Mouse (Mus musculus): Measurements from ENCODE around the gene Mcub. TPM values are rescaled to one million over a fixed set of nuclear protein-coding genes. Genes with fewer than 3 reads are reported as not detected.

Gene Mcub
- total RNA-seq, 2 experiments from 2014 or later, result 2.2 to 2.6 TPM

- intact Hi-C loops (cut with DNase I), result loop anchor here (5.0 kb wide), 2 partner anchors 69 to 161 kb away; partner anchors contain the start of genes Gar1 and Sec24b
- DNase-seq, result peak; percentile 84 to 85
Observed at GRCm38 (mm10) chr3:129901271-129901809, 68.7 kb downstream of the Mcub start, which contains the start of gene Casp6. Casp6 (plus strand) TSS chr3:129901425.

- no peak for DNase-seq
- intact Hi-C loops (cut with DNase I), result no loop called here
Observed at GRCm38 (mm10) chr3:129898886-129899285, 71.1 kb downstream of the Mcub start.

- intact Hi-C loops (cut with DNase I), result no loop called here
Observed at GRCm38 (mm10) chr3:129896591-129896990, 73.4 kb downstream of the Mcub start.

GRCm38 (mm10) chr3:129893143-129893542, 76.9 kb downstream of the Mcub start:
- no peak for DNase-seq
- intact Hi-C loops (cut with DNase I), result no loop called here

More at GRCm38 (mm10) chr3:129896591-129896990, 73.4 kb downstream of the Mcub start:
- DNase-seq, result no peak

- no peak for DNase-seq
- intact Hi-C loops (cut with DNase I), result no loop called here
Observed at GRCm38 (mm10) chr3:129892003-129892402, 78.0 kb downstream of the Mcub start.

- DNase-seq, result no peak
- intact Hi-C loops (cut with DNase I), result no loop called here
Observed at GRCm38 (mm10) chr3:129887779-129888517, 82.1 kb downstream of the Mcub start.

GRCm38 (mm10) chr3:129886430-129886829, 83.6 kb downstream of the Mcub start:
- no peak for DNase-seq
- intact Hi-C loops (cut with DNase I), result no loop called here

- intact Hi-C loops (cut with DNase I), result no loop called here
- DNase-seq, result no peak
Observed at GRCm38 (mm10) chr3:129885577-129885976, 84.4 kb downstream of the Mcub start.

GRCm38 (mm10) chr3:129880925-129881593, 88.9 kb downstream of the Mcub start:
- DNase-seq, result no peak
- intact Hi-C loops (cut with DNase I), result no loop called here

GRCm38 (mm10) chr3:129879913-129880312, 90.1 kb downstream of the Mcub start:
- intact Hi-C loops (cut with DNase I), result loop anchor here (2.0 kb wide), 1 partner anchor 49 kb away; the partner anchor contains the start of gene Gar1
- DNase-seq, result no peak

GRCm38 (mm10) chr3:129879131-129879757, 90.8 kb downstream of the Mcub start:
- intact Hi-C loops (cut with DNase I), result loop anchor here (2.0 kb wide), 1 partner anchor 48 kb away; the partner anchor contains the start of gene Gar1
- DNase-seq, result peak; percentile 25 to 37

- DNase-seq, result peak; percentile 95 to 96
- intact Hi-C loops (cut with DNase I), result loop anchor here (2.0 kb wide), 1 partner anchor 48 kb away; the partner anchor contains the start of gene Gar1
Observed at GRCm38 (mm10) chr3:129878405-129879021, 91.5 kb downstream of the Mcub start, which contains the start of gene Pla2g12a. Pla2g12a (plus strand) TSS chr3:129878606.

- no peak for DNase-seq
- intact Hi-C loops (cut with DNase I), result no loop called here
Observed at GRCm38 (mm10) chr3:129877327-129877726, 92.7 kb downstream of the Mcub start.

Other genes with a start within 250 kb of the Mcub start
- gene Egf, start 214.9 kb downstream of the Mcub start, total RNA-seq (2021), result 1 to 10 TPM; 1.7 to 2.3 TPM
- not detected for gene Lrit3, start 166.2 kb downstream of the Mcub start, total RNA-seq (2021)
- gene Rrh, start 147.6 kb downstream of the Mcub start, total RNA-seq (2021), result not detected
- 10 to 100 TPM; 11.2 to 18.3 TPM for gene Gar1, start 138.8 kb downstream of the Mcub start, total RNA-seq (2021)
- 1 to 10 TPM in 1 of 2 experiments, under 1 TPM in 1; 0.61 to 1.3 TPM for gene Cfi, start 134.3 kb downstream of the Mcub start, total RNA-seq (2021)
- gene Pla2g12a, start 91.6 kb downstream of the Mcub start, total RNA-seq (2021), result 10 to 100 TPM; 25.1 to 30.6 TPM
- 10 to 100 TPM; 16.2 to 20.0 TPM for gene Casp6, start 68.8 kb downstream of the Mcub start, total RNA-seq (2021)
- gene Sec24b, start 91.3 kb upstream of the Mcub start, total RNA-seq (2021), result 10 to 100 TPM; 33.4 to 34.8 TPM
- gene Col25a1, start 161.3 kb upstream of the Mcub start, total RNA-seq (2021), result under 1 TPM; 0.67 to 0.68 TPM